Mouse (Mus musculus): ENCODE data around the gene Fes. TPM values are rescaled to one million over a fixed set of nuclear protein-coding genes. Genes with fewer than 3 reads are reported as not detected.
A peak's percentile ranks its signal among the peaks of the same experiment; 100 is the strongest.

Gene Fes
- polyA plus RNA-seq, 1 experiment from 2014 or later = 11.7 TPM

- Histone ChIP-seq H3K4me3 (no peak overlapping the region), H3K27me3 (ENCODE audit: insufficient read depth, poor library complexity, severe bottlenecking) (peaks cover 39% of the 10 kb centered on the region), H3K4me1 (peaks cover 23% of the 10 kb centered on the region), H3K36me3 (peaks cover 49% of the 10 kb centered on the region), H3K27ac (no peak overlapping the region), H3K9me3 (no peaks in the 10 kb centered on the region)
- DNase-seq (ENCODE audit: low spot score) = no peak
- 56% methylated on average over 13 of the region's 13 CpGs for WGBS
These were observed 8.2 kb downstream of the Fes start for GRCm38 (mm10) chr7:80379531-80379930.

GRCm38 (mm10) chr7:80377471-80377870, 10.3 kb downstream of the Fes start:
- no peaks in the 10 kb centered on the region for H3K9me3 ChIP-seq
- H3K27ac ChIP-seq = no peak overlapping the region
- 38% methylated on average over 6 of the region's 6 CpGs for WGBS
- H3K27me3 ChIP-seq (ENCODE audit: insufficient read depth, poor library complexity, severe bottlenecking) = peaks cover 26% of the 10 kb centered on the region
- H3K4me1 ChIP-seq = peaks cover 18% of the 10 kb centered on the region
- peaks cover 35% of the 10 kb centered on the region for H3K36me3 ChIP-seq
- DNase-seq (ENCODE audit: low spot score) = no peak
- H3K4me3 ChIP-seq = no peak overlapping the region

GRCm38 (mm10) chr7:80376192-80376591, 11.6 kb downstream of the Fes start:
- Histone ChIP-seq H3K9me3 (no peaks in the 10 kb centered on the region), H3K27ac (no peak overlapping the region), H3K36me3 (peaks cover 26% of the 10 kb centered on the region; the same call in 1 of the 2 replicates), H3K4me1 (peaks cover 16% of the 10 kb centered on the region), H3K27me3 (ENCODE audit: insufficient read depth, poor library complexity, severe bottlenecking) (peaks cover 13% of the 10 kb centered on the region), H3K4me3 (no peak overlapping the region)
- DNase-seq (ENCODE audit: low spot score) = no peak
- 71% methylated on average over 10 of the region's 10 CpGs for WGBS

- peaks cover 7% of the 10 kb centered on the region; the same call in 1 of the 2 replicates for H3K27me3 ChIP-seq (ENCODE audit: insufficient read depth, poor library complexity, severe bottlenecking)
- H3K4me1 ChIP-seq = peaks cover 18% of the 10 kb centered on the region
- no peaks in the 10 kb centered on the region for H3K9me3 ChIP-seq
- DNase-seq (ENCODE audit: low spot score) = no peak
- H3K36me3 ChIP-seq = peaks cover 24% of the 10 kb centered on the region; the same call in 1 of the 2 replicates
- WGBS = 49% methylated on average over 9 of the region's 9 CpGs
- H3K4me3 ChIP-seq = no peak overlapping the region
- no peak overlapping the region for H3K27ac ChIP-seq
These were observed 12.2 kb downstream of the Fes start for GRCm38 (mm10) chr7:80375376-80376039.

- 79% methylated on average over 3 of the region's 3 CpGs for WGBS
- Histone ChIP-seq H3K4me3 (no peak overlapping the region), H3K9me3 (no peaks in the 10 kb centered on the region), H3K4me1 (peaks cover 23% of the 10 kb centered on the region), H3K36me3 (peaks cover 17% of the 10 kb centered on the region; the same call in 1 of the 2 replicates), H3K27me3 (ENCODE audit: insufficient read depth, poor library complexity, severe bottlenecking) (peaks cover 4% of the 10 kb centered on the region; the same call in 1 of the 2 replicates), H3K27ac (no peak overlapping the region)
- DNase-seq (ENCODE audit: low spot score) = no peak
These were observed 13.0 kb downstream of the Fes start for GRCm38 (mm10) chr7:80374733-80375132.

GRCm38 (mm10) chr7:80374280-80374679, 13.5 kb downstream of the Fes start:
- Histone ChIP-seq H3K36me3 (peaks cover 13% of the 10 kb centered on the region; the same call in 1 of the 2 replicates), H3K9me3 (no peaks in the 10 kb centered on the region), H3K4me1 (peaks cover 28% of the 10 kb centered on the region), H3K4me3 (no peak overlapping the region), H3K27me3 (ENCODE audit: insufficient read depth, poor library complexity, severe bottlenecking) (0 out of 2 replicates have a peak, but pooled peaks cover 4% of the 10 kb centered on the region), H3K27ac (peak overlapping the region; percentile 36; the same call in 1 of the 2 replicates)
- WGBS = 60% methylated on average over 3 of the region's 3 CpGs
- no peak for DNase-seq (ENCODE audit: low spot score)

- no peak for DNase-seq (ENCODE audit: low spot score)
- Histone ChIP-seq H3K27ac (peak overlapping the region; percentile 36; the same call in 1 of the 2 replicates), H3K36me3 (peaks cover 10% of the 10 kb centered on the region; the same call in 1 of the 2 replicates), H3K27me3 (ENCODE audit: insufficient read depth, poor library complexity, severe bottlenecking) (0 out of 2 replicates have a peak, but pooled peaks cover 4% of the 10 kb centered on the region), H3K9me3 (no peaks in the 10 kb centered on the region), H3K4me1 (peaks cover 32% of the 10 kb centered on the region), H3K4me3 (no peak overlapping the region)
- 79% methylated on average over 12 of the region's 12 CpGs for WGBS
These were observed 13.9 kb downstream of the Fes start for GRCm38 (mm10) chr7:80373850-80374249.

- H3K4me1 ChIP-seq = peaks cover 32% of the 10 kb centered on the region
- H3K4me3 ChIP-seq = no peak overlapping the region
- WGBS = 69% methylated on average over 4 of the region's 4 CpGs
- H3K36me3 ChIP-seq = peaks cover 9% of the 10 kb centered on the region
- DNase-seq (ENCODE audit: low spot score) = no peak
- H3K27me3 ChIP-seq (ENCODE audit: insufficient read depth, poor library complexity, severe bottlenecking) = 0 out of 2 replicates have a peak, but pooled peaks cover 4% of the 10 kb centered on the region
- no peak overlapping the region for H3K27ac ChIP-seq
- H3K9me3 ChIP-seq = no peaks in the 10 kb centered on the region
These were observed 14.4 kb downstream of the Fes start for GRCm38 (mm10) chr7:80373352-80373751.

GRCm38 (mm10) chr7:80372667-80373066, 15.1 kb downstream of the Fes start:
- 52% methylated on average over 2 of the region's 2 CpGs for WGBS
- no peak overlapping the region for H3K4me3 ChIP-seq
- DNase-seq (ENCODE audit: low spot score) = no peak
- H3K4me1 ChIP-seq = peaks cover 32% of the 10 kb centered on the region
- 0 out of 2 replicates have a peak, but pooled peaks cover 4% of the 10 kb centered on the region for H3K27me3 ChIP-seq (ENCODE audit: insufficient read depth, poor library complexity, severe bottlenecking)
- peaks cover 12% of the 10 kb centered on the region for H3K36me3 ChIP-seq
- no peaks in the 10 kb centered on the region for H3K9me3 ChIP-seq
- H3K27ac ChIP-seq = no peak overlapping the region

GRCm38 (mm10) chr7:80372166-80372565, 15.6 kb downstream of the Fes start:
- Histone ChIP-seq H3K27ac (no peak overlapping the region), H3K4me3 (no peak overlapping the region; the same call in 1 of the 2 replicates), H3K36me3 (peaks cover 16% of the 10 kb centered on the region), H3K27me3 (ENCODE audit: insufficient read depth, poor library complexity, severe bottlenecking) (0 out of 2 replicates have a peak, but pooled peaks cover 4% of the 10 kb centered on the region), H3K4me1 (peaks cover 32% of the 10 kb centered on the region), H3K9me3 (no peaks in the 10 kb centered on the region)
- no peak for DNase-seq (ENCODE audit: low spot score)
- WGBS = 38% methylated on average over 3 of the region's 3 CpGs

- peak within 1 kb of the TSS; percentile 95 for H3K27ac ChIP-seq
- H3K4me1 ChIP-seq = peaks cover 28% of the 10 kb centered on the region
- H3K36me3 ChIP-seq = peaks cover 25% of the 10 kb centered on the region
- no peak for DNase-seq (ENCODE audit: low spot score)
- under 1% methylated on average over 80 of the region's 86 CpGs for WGBS
- H3K9me3 ChIP-seq = no peaks in the 10 kb centered on the region
- peak within 1 kb of the TSS; percentile 96 for H3K4me3 ChIP-seq
- H3K27me3 ChIP-seq (ENCODE audit: insufficient read depth, poor library complexity, severe bottlenecking) = 0 out of 2 replicates have a peak, but pooled peaks cover 4% of the 10 kb centered on the region
These were observed 16.6 kb downstream of the Fes start, which contains the start of gene Man2a2 for GRCm38 (mm10) chr7:80371041-80371751. TSS of gene Man2a2 (minus strand) at chr7:80371375.

- peak overlapping the region; percentile 95 for H3K27ac ChIP-seq
- peaks cover 25% of the 10 kb centered on the region for H3K4me1 ChIP-seq
- DNase-seq (ENCODE audit: low spot score) = peak; percentile 88
- peaks cover 31% of the 10 kb centered on the region for H3K36me3 ChIP-seq
- H3K4me3 ChIP-seq = peak overlapping the region; percentile 96
- H3K27me3 ChIP-seq (ENCODE audit: insufficient read depth, poor library complexity, severe bottlenecking) = 0 out of 2 replicates have a peak, but pooled peaks cover 4% of the 10 kb centered on the region
- no peaks in the 10 kb centered on the region for H3K9me3 ChIP-seq
- under 1% methylated on average over 31 of the region's 31 CpGs for WGBS
These were observed 17.1 kb downstream of the Fes start for GRCm38 (mm10) chr7:80370649-80371040.

- Histone ChIP-seq H3K27ac (peak overlapping the region; percentile 95), H3K36me3 (peaks cover 32% of the 10 kb centered on the region), H3K9me3 (no peaks in the 10 kb centered on the region), H3K4me1 (peaks cover 19% of the 10 kb centered on the region), H3K27me3 (ENCODE audit: insufficient read depth, poor library complexity, severe bottlenecking) (0 out of 2 replicates have a peak, but pooled peaks cover 4% of the 10 kb centered on the region), H3K4me3 (peak overlapping the region; percentile 96)
- DNase-seq (ENCODE audit: low spot score) = no peak
- WGBS = 53% methylated on average over 4 of the region's 4 CpGs
These were observed 17.7 kb downstream of the Fes start for GRCm38 (mm10) chr7:80369967-80370431.

Measured in heart, embryonic 10.5 days (tissue).